Mouse (Mus musculus) small intestine, adult 2 months (tissue): ENCODE results near the gene Polr3g.

Experiments
- CTCF ChIP-seq: fragments of 200-500 bp; IDR thresholded peaks from 2 replicates; pipeline ENCODE4 v1.5.1; 2012; ENCODE audit warnings: low read depth, mild to moderate bottlenecking, control low read depth, inconsistent platforms, low read length, moderate library complexity, mixed read lengths; ENCODE audit not compliant: insufficient replicate concordance, insufficient read length; ENCODE audit errors: extremely low read depth
- POLR2A ChIP-seq: fragments of 200-500 bp; IDR thresholded peaks from 2 replicates; pipeline ENCODE4 v1.6.1; 2012; ENCODE audit warnings: low read depth, mild to moderate bottlenecking, control low read depth, inconsistent platforms, low read length, moderate library complexity

DNA sequence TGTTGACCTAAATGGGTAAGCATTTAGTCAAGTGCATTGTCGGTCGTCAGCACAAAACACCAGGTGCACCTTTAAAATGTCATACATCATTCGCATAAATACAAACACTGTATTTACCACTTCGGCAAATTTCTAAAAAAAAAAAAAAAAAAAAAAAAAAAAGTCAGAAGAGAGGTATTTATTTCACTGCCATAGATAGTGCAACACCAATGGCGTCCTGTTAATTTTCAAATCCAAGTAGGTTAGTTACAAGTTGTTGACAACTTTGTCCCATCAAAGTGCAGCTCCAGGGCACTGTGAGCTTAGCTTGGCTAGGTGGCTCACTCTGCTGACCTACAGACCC is 53.8 kb downstream of the Polr3g start:
- TF ChIP-seq POLR2A: no peak
- TF ChIP-seq CTCF: no peak
